Mouse (Mus musculus) lung, postnatal 0 days (tissue): Measurements from ENCODE around the gene Garnl3. TPM values are rescaled to one million over a fixed set of nuclear protein-coding genes. Genes with fewer than 3 reads are reported as not detected.
A peak's percentile ranks its signal among the peaks of the same experiment; 100 is the strongest.
"Not testable (repeated sequence)": the region's sequence is repeated elsewhere in the genome, so short reads cannot be mapped to it uniquely, and the experiment has no call there.

Source experiments
- ATAC-seq: fragments of 200-750 bp; cut with Nextera tagmentation; 2 replicates; pipeline ENCODE4 v1.8.0; 2017; ENCODE audit warnings: moderate library complexity
- DNase-seq: peaks from one replicate; pipeline ENCODE4 v3.0.0-alpha.2; 2016; ENCODE audit warnings: low spot score
- H3K27ac ChIP-seq: fragments of 300-500 bp; sonication (generic); 2 replicates; pipeline ENCODE4 v1.5.1; 2014; ENCODE audit warnings: antibody characterized with exemption, mild to moderate bottlenecking, low read length, mixed read lengths
- H3K27me3 ChIP-seq: fragments of 300-500 bp; sonication (generic); replicated peaks from 2 replicates; pipeline ENCODE4 v1.6.1; 2014; ENCODE audit warnings: low read length, mixed read lengths; ENCODE audit not compliant: insufficient read depth
- H3K36me3 ChIP-seq: fragments of 300-500 bp; sonication (generic); 2 replicates; pipeline ENCODE4 v1.6.1; 2014; ENCODE audit warnings: low read length, mixed read lengths; ENCODE audit not compliant: insufficient read depth
- H3K4me1 ChIP-seq: fragments of 300-500 bp; sonication (generic); 2 replicates; pipeline ENCODE4 v1.6.1; 2014; ENCODE audit warnings: antibody characterized with exemption, low read depth, low read length, mixed read lengths; ENCODE audit not compliant: insufficient read depth
- H3K4me2 ChIP-seq: fragments of 300-500 bp; sonication (generic); replicated peaks from 2 replicates; pipeline ENCODE4 v1.6.1; 2014; ENCODE audit warnings: low read depth, mild to moderate bottlenecking, low read length, moderate library complexity, mixed read lengths
- H3K4me3 ChIP-seq: fragments of 300-500 bp; sonication (generic); 2 replicates; pipeline ENCODE4 v1.5.1; 2014; ENCODE audit warnings: low read depth, low read length
- H3K9ac ChIP-seq: fragments of 300-500 bp; sonication (generic); replicated peaks from 2 replicates; pipeline ENCODE4 v1.6.1; 2014; ENCODE audit warnings: low read depth, mild to moderate bottlenecking
- H3K9me3 ChIP-seq: fragments of 300-500 bp; sonication (generic); 2 replicates; pipeline ENCODE4 v1.6.1; 2016; ENCODE audit warnings: low read length, mixed read lengths
- CTCF ChIP-seq: IDR thresholded peaks from 2 replicates; pipeline ENCODE4 v1.5.1; 2016; ENCODE audit warnings: antibody characterized with exemption, mild to moderate bottlenecking
- EP300 ChIP-seq: IDR thresholded peaks from 2 replicates; pipeline ENCODE4 v1.6.1; 2016; ENCODE audit warnings: antibody characterized with exemption, mild to moderate bottlenecking, control low read depth
- WGBS: fragments of 180-500 bp; shearing (Covaris S2); extraction: QIAGEN DNeasy Blood & Tissue Kit; methylation state at CpG from one replicate; pipeline ENCODE4 v1.1.7; 2014; 5-methylcytosine and 5-hydroxymethylcytosine counted together
- polyA plus RNA-seq: library from polyadenylated mRNA; unstranded; fragments of >200 nt; fragmentation: Nextera tagmentation; extraction: Ambion mirVana; gene quantifications from 2 replicates; pipeline ENCODE4 v1.2.1, GENCODE M21; 2015

The Garnl3 gene
- polyA plus RNA-seq, 1 experiment from 2014 or later = 5.9 TPM

GRCm38 (mm10) chr2:33100536-33100935 is 30.9 kb downstream of the Garnl3 start:
- 78% methylated on average over 8 of the region's 8 CpGs for WGBS
- no peak overlapping the region for H3K4me2 ChIP-seq
- DNase-seq = no peak
- no peak overlapping the region for H3K4me3 ChIP-seq
- no peak for TF ChIP-seq EP300
- TF ChIP-seq CTCF = no peak
- no peaks in the 10 kb centered on the region for H3K36me3 ChIP-seq
- no peak overlapping the region for H3K27ac ChIP-seq
- no peaks in the 10 kb centered on the region for H3K9me3 ChIP-seq
- no peak for ATAC-seq
- H3K4me1 ChIP-seq = no peaks in the 10 kb centered on the region
- H3K9ac ChIP-seq = no peak overlapping the region
- no peaks in the 10 kb centered on the region for H3K27me3 ChIP-seq

GRCm38 (mm10) chr2:33097326-33097725 is 34.1 kb downstream of the Garnl3 start:
- not testable (repeated sequence) for H3K27me3 ChIP-seq, H3K36me3 ChIP-seq, ATAC-seq, H3K9ac ChIP-seq, DNase-seq, H3K4me3 ChIP-seq, H3K4me2 ChIP-seq, H3K27ac ChIP-seq, H3K4me1 ChIP-seq, H3K9me3 ChIP-seq
- 84% methylated on average over 12 of the region's 12 CpGs for WGBS

GRCm38 (mm10) chr2:33095221-33095671 is 36.2 kb downstream of the Garnl3 start:
- Histone ChIP-seq H3K27me3 (no peaks in the 10 kb centered on the region), H3K27ac (no peak overlapping the region), H3K9me3 (no peaks in the 10 kb centered on the region), H3K9ac (no peak overlapping the region), H3K4me1 (0 out of 2 replicates have a peak, but pooled peaks cover 6% of the 10 kb centered on the region), H3K4me3 (no peak overlapping the region), H3K36me3 (no peaks in the 10 kb centered on the region), H3K4me2 (no peak overlapping the region)
- ATAC-seq (no peak), DNase-seq (peak; percentile 11)
- WGBS = 48% methylated on average over 10 of the region's 10 CpGs
- TF ChIP-seq EP300 = no peak
- TF ChIP-seq CTCF = no peak

- Histone ChIP-seq H3K36me3 (no peaks in the 10 kb centered on the region), H3K9ac (no peak overlapping the region), H3K4me3 (no peak overlapping the region), H3K4me2 (no peak overlapping the region), H3K4me1 (0 out of 2 replicates have a peak, but pooled peaks cover 6% of the 10 kb centered on the region), H3K27ac (no peak overlapping the region), H3K9me3 (no peaks in the 10 kb centered on the region), H3K27me3 (no peaks in the 10 kb centered on the region)
- DNase-seq = no peak
- ATAC-seq = no peak
- WGBS = 80% methylated on average over 8 of the region's 8 CpGs
- TF ChIP-seq EP300 (no peak), CTCF (no peak)
Measured at GRCm38 (mm10) chr2:33090620-33091520, 40.6 kb downstream of the Garnl3 start.

- H3K27me3 ChIP-seq, H3K9me3 ChIP-seq, H3K36me3 ChIP-seq, H3K4me3 ChIP-seq, DNase-seq, H3K9ac ChIP-seq, H3K27ac ChIP-seq, ATAC-seq, H3K4me2 ChIP-seq, H3K4me1 ChIP-seq: not testable (repeated sequence)
- 82% methylated on average over 1 of the region's 1 CpGs for WGBS
Measured at GRCm38 (mm10) chr2:33090033-33090400, 41.4 kb downstream of the Garnl3 start.

- no peak overlapping the region for H3K4me3 ChIP-seq
- H3K9me3 ChIP-seq = no peaks in the 10 kb centered on the region
- WGBS = 91% methylated on average over 5 of the region's 5 CpGs
- H3K4me1 ChIP-seq = no peaks in the 10 kb centered on the region
- H3K9ac ChIP-seq = no peak overlapping the region
- no peak overlapping the region for H3K27ac ChIP-seq
- no peaks in the 10 kb centered on the region for H3K36me3 ChIP-seq
- H3K27me3 ChIP-seq = no peaks in the 10 kb centered on the region
- no peak overlapping the region for H3K4me2 ChIP-seq
- ATAC-seq = no peak
- DNase-seq = no peak
- TF ChIP-seq EP300 (no peak), CTCF (no peak)
Measured at GRCm38 (mm10) chr2:33089356-33090032, 42.0 kb downstream of the Garnl3 start.
